Mouse (Mus musculus): Measurements from ENCODE around the gene Gzmb. TPM values are rescaled to one million over a fixed set of nuclear protein-coding genes. Genes with fewer than 3 reads are reported as not detected.
"Not testable (repeated sequence)": the region's sequence is repeated elsewhere in the genome, so short reads cannot be mapped to it uniquely, and the experiment has no call there.

The Gzmb gene
- polyA plus RNA-seq, 1 experiment from 2014 or later, result not detected

GRCm38 (mm10) chr14:56288651-56289050 lies 26.6 kb upstream of the Gzmb start:
- DNase-seq (ENCODE audit: low spot score) (no peak), ATAC-seq (replicated peaks; ENCODE audit: low FRiP score) (no peak)
- Histone ChIP-seq H3K4me2 (ENCODE audit: low read depth, low read length, severe bottlenecking) (no peak overlapping the region), H3K9ac (ENCODE audit: low read length) (no peak overlapping the region), H3K4me3 (ENCODE audit: low read depth, low read length) (no peak overlapping the region), H3K36me3 (ENCODE audit: control insufficient read depth, insufficient read depth, low read length) (no peaks in the 10 kb centered on the region), H3K9me3 (ENCODE audit: control insufficient read depth, low read length) (no peaks in the 10 kb centered on the region), H3K27me3 (ENCODE audit: control insufficient read depth, insufficient read depth, low read length) (no peaks in the 10 kb centered on the region), H3K4me1 (replicated peaks; ENCODE audit: control insufficient read depth, insufficient read depth, low read length) (no peaks in the 10 kb centered on the region), H3K27ac (ENCODE audit: low read depth, low read length) (no peak overlapping the region)
- WGBS, result 68% methylated on average over 5 of the region's 5 CpGs

DNA sequence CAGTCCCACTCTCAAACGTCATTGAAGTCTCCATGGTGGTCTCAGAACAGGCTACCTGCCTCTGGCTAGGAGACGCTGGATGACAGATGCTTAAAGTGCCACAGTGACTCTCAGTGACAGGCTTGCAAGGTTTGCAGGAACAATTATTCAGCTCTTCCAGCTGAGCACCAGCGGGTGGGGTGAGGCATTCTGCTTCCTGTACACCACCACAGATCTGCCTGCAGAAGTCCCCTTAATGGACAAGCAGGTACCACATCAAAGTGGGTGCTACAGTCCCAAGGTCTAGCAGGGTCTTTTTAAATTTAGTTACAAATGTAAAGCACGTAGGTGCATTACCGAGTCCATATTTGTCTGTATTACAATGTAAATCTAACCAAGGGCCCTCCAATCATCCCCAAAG lies 25.7 kb upstream of the Gzmb start:
- H3K4me2 ChIP-seq (ENCODE audit: low read depth, low read length, severe bottlenecking), result no peak overlapping the region
- H3K9me3 ChIP-seq (ENCODE audit: control insufficient read depth, low read length), result no peaks in the 10 kb centered on the region
- no peak for DNase-seq (ENCODE audit: low spot score)
- H3K36me3 ChIP-seq (ENCODE audit: control insufficient read depth, insufficient read depth, low read length), result no peaks in the 10 kb centered on the region
- ATAC-seq (replicated peaks; ENCODE audit: low FRiP score), result no peak
- no peak overlapping the region for H3K9ac ChIP-seq (ENCODE audit: low read length)
- no peak overlapping the region for H3K27ac ChIP-seq (ENCODE audit: low read depth, low read length)
- H3K27me3 ChIP-seq (ENCODE audit: control insufficient read depth, insufficient read depth, low read length), result no peaks in the 10 kb centered on the region
- no peaks in the 10 kb centered on the region for H3K4me1 ChIP-seq (replicated peaks; ENCODE audit: control insufficient read depth, insufficient read depth, low read length)
- H3K4me3 ChIP-seq (ENCODE audit: low read depth, low read length), result no peak overlapping the region
- WGBS, result 72% methylated on average over 5 of the region's 5 CpGs

GRCm38 (mm10) chr14:56284356-56285325 lies 22.6 kb upstream of the Gzmb start:
- H3K4me3 ChIP-seq (ENCODE audit: low read depth, low read length), result no peak overlapping the region
- H3K9me3 ChIP-seq (ENCODE audit: control insufficient read depth, low read length), result no peaks in the 10 kb centered on the region
- no peak overlapping the region for H3K4me2 ChIP-seq (ENCODE audit: low read depth, low read length, severe bottlenecking)
- ATAC-seq (replicated peaks; ENCODE audit: low FRiP score), result no peak
- H3K36me3 ChIP-seq (ENCODE audit: control insufficient read depth, insufficient read depth, low read length), result no peaks in the 10 kb centered on the region
- H3K27me3 ChIP-seq (ENCODE audit: control insufficient read depth, insufficient read depth, low read length), result no peaks in the 10 kb centered on the region
- no peaks in the 10 kb centered on the region for H3K4me1 ChIP-seq (replicated peaks; ENCODE audit: control insufficient read depth, insufficient read depth, low read length)
- 89% methylated on average over 6 of the region's 6 CpGs for WGBS
- no peak for DNase-seq (ENCODE audit: low spot score)
- no peak overlapping the region for H3K27ac ChIP-seq (ENCODE audit: low read depth, low read length)
- no peak overlapping the region for H3K9ac ChIP-seq (ENCODE audit: low read length)

DNA sequence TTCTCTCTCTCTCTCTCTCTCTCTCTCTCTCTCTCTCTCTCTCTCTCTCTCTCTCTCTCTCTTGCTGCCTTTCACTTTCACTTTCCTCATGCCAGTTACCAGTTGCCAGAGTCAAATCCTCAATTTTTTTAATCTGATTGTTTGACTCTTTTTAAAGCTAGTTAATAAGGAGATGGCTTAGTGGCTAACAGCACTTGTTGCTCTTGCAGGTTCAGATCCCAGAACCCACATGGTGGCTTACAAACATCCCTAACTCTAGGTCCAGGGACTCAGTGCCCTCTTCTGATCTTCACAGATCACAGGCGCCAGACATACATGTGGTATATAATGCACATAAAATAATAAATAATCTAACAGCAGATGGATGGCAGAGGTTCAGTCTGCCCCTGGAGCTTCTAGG lies 21.8 kb upstream of the Gzmb start:
- no peaks in the 10 kb centered on the region for H3K36me3 ChIP-seq (ENCODE audit: control insufficient read depth, insufficient read depth, low read length)
- no peaks in the 10 kb centered on the region for H3K27me3 ChIP-seq (ENCODE audit: control insufficient read depth, insufficient read depth, low read length)
- no peak overlapping the region for H3K9ac ChIP-seq (ENCODE audit: low read length)
- no peak overlapping the region for H3K4me2 ChIP-seq (ENCODE audit: low read depth, low read length, severe bottlenecking)
- H3K9me3 ChIP-seq (ENCODE audit: control insufficient read depth, low read length), result no peaks in the 10 kb centered on the region
- no peak overlapping the region for H3K4me3 ChIP-seq (ENCODE audit: low read depth, low read length)
- H3K4me1 ChIP-seq (replicated peaks; ENCODE audit: control insufficient read depth, insufficient read depth, low read length), result no peaks in the 10 kb centered on the region
- no peak for DNase-seq (ENCODE audit: low spot score)
- no peak for ATAC-seq (replicated peaks; ENCODE audit: low FRiP score)
- no peak overlapping the region for H3K27ac ChIP-seq (ENCODE audit: low read depth, low read length)
- WGBS, result 97% methylated on average over 1 of the region's 1 CpGs

DNA sequence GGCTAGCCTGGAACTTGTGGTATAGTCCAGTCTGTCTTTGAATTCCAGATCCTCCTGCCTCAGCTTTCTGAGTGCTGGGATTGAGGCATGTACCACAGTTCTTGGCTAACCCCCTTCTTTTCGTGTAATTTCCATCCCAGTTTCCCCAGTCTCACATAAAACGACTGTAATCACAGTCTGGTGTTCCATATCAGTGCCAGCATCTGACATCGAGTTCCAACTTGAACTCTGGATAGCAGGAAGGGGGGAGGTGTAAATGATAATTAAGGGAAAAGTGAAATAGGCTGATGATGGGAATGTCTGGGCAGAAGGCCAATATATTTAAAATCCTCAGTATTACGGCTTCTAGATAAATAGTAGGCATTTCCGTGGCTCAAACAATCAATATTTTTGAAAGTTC lies 19.0 kb upstream of the Gzmb start:
- Histone ChIP-seq H3K9ac (ENCODE audit: low read length) (no peak overlapping the region), H3K4me3 (ENCODE audit: low read depth, low read length) (no peak overlapping the region), H3K27me3 (ENCODE audit: control insufficient read depth, insufficient read depth, low read length) (no peaks in the 10 kb centered on the region), H3K9me3 (ENCODE audit: control insufficient read depth, low read length) (no peaks in the 10 kb centered on the region), H3K27ac (ENCODE audit: low read depth, low read length) (no peak overlapping the region), H3K4me2 (ENCODE audit: low read depth, low read length, severe bottlenecking) (no peak overlapping the region), H3K4me1 (replicated peaks; ENCODE audit: control insufficient read depth, insufficient read depth, low read length) (no peaks in the 10 kb centered on the region), H3K36me3 (ENCODE audit: control insufficient read depth, insufficient read depth, low read length) (no peaks in the 10 kb centered on the region)
- WGBS, result 85% methylated on average over 5 of the region's 5 CpGs
- no peak for DNase-seq (ENCODE audit: low spot score)
- ATAC-seq (replicated peaks; ENCODE audit: low FRiP score), result no peak

DNA sequence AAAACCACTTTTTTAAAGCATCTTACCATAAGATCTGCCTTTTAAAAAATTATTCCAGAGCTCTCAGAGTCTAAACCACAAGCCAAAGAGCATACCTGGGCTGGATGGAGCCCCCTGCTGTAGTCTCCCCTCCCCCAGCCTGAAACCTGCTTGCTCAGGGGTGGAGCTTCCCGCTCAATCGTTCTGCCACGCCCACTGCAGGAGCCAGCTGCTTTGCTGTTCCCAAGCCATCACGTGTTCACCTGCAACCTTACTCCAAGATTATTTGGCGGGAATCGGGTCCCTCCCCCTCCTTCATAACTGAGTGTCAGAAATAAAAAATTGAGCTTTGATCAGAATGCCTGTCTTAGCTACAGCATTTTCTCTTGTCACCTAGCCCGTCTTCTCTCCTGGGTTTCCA lies 16.6 kb upstream of the Gzmb start:
- not testable (repeated sequence) for H3K9ac ChIP-seq (ENCODE audit: low read length); H3K4me1 ChIP-seq (replicated peaks; ENCODE audit: control insufficient read depth, insufficient read depth, low read length); H3K27me3 ChIP-seq (ENCODE audit: control insufficient read depth, insufficient read depth, low read length); H3K4me3 ChIP-seq (ENCODE audit: low read depth, low read length); H3K9me3 ChIP-seq (ENCODE audit: control insufficient read depth, low read length); DNase-seq (ENCODE audit: low spot score); H3K36me3 ChIP-seq (ENCODE audit: control insufficient read depth, insufficient read depth, low read length); ATAC-seq (replicated peaks; ENCODE audit: low FRiP score); H3K4me2 ChIP-seq (ENCODE audit: low read depth, low read length, severe bottlenecking); H3K27ac ChIP-seq (ENCODE audit: low read depth, low read length)
- WGBS, result 52% methylated on average over 7 of the region's 7 CpGs

GRCm38 (mm10) chr14:56276096-56276495 lies 14.0 kb upstream of the Gzmb start:
- DNase-seq (ENCODE audit: low spot score); H3K36me3 ChIP-seq (ENCODE audit: control insufficient read depth, insufficient read depth, low read length); H3K4me3 ChIP-seq (ENCODE audit: low read depth, low read length); H3K4me1 ChIP-seq (replicated peaks; ENCODE audit: control insufficient read depth, insufficient read depth, low read length); H3K9me3 ChIP-seq (ENCODE audit: control insufficient read depth, low read length); ATAC-seq (replicated peaks; ENCODE audit: low FRiP score); H3K4me2 ChIP-seq (ENCODE audit: low read depth, low read length, severe bottlenecking); H3K27me3 ChIP-seq (ENCODE audit: control insufficient read depth, insufficient read depth, low read length); H3K9ac ChIP-seq (ENCODE audit: low read length); H3K27ac ChIP-seq (ENCODE audit: low read depth, low read length): not testable (repeated sequence)
- WGBS, result 82% methylated on average over 7 of the region's 7 CpGs

DNA sequence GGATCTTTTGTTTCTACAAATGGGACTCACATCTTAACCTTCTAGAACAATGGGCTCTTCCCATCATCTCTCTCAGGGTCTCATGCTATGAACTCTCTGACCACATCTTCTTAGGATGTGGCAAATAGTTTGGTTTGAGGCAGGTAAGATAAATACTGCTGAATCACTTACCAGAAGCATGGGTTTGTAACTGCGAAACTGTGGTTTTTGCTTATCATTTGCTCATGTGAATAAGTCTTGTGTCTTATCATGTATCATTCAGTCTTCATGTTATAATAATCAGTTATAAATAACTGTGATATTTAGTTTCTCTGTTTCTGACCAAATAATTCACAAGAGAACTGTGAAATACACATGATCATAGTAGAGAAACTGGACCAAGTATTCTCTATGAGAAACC lies 4.0 kb upstream of the Gzmb start:
- H3K9me3 ChIP-seq (ENCODE audit: control insufficient read depth, low read length), result no peaks in the 10 kb centered on the region
- ATAC-seq (replicated peaks; ENCODE audit: low FRiP score) (no peak), DNase-seq (ENCODE audit: low spot score) (no peak)
- H3K36me3 ChIP-seq (ENCODE audit: control insufficient read depth, insufficient read depth, low read length), result no peaks in the 10 kb centered on the region
- H3K4me1 ChIP-seq (replicated peaks; ENCODE audit: control insufficient read depth, insufficient read depth, low read length), result no peaks in the 10 kb centered on the region
- WGBS, result 88% methylated on average over 1 of the region's 1 CpGs
- no peak overlapping the region for H3K4me3 ChIP-seq (ENCODE audit: low read depth, low read length)
- H3K27ac ChIP-seq (ENCODE audit: low read depth, low read length), result no peak overlapping the region
- H3K9ac ChIP-seq (ENCODE audit: low read length), result no peak overlapping the region
- H3K4me2 ChIP-seq (ENCODE audit: low read depth, low read length, severe bottlenecking), result no peak overlapping the region
- H3K27me3 ChIP-seq (ENCODE audit: control insufficient read depth, insufficient read depth, low read length), result no peaks in the 10 kb centered on the region

DNA sequence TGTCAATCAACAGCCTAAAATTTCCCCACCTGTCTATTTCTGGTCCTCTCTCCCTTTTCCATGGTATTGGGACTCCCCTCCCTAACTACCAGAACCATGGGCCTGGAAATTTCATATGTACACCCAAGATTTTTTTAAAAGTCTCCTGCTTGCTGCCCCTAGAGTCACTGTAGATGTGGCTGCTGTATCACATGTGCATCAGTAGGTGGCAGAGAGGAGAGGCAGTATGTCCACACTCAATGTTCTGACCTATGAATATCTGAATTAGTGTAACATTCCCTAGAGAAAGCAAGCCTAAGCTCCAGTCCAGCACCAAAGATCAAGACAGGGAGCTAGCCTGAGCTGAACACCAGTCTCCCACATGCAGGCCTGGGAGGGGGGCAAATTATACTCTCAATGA lies 21.7 kb downstream of the Gzmb start:
- Histone ChIP-seq H3K27me3 (ENCODE audit: control insufficient read depth, insufficient read depth, low read length) (no peaks in the 10 kb centered on the region), H3K9ac (ENCODE audit: low read length) (no peak overlapping the region), H3K27ac (ENCODE audit: low read depth, low read length) (no peak overlapping the region), H3K4me3 (ENCODE audit: low read depth, low read length) (no peak overlapping the region), H3K36me3 (ENCODE audit: control insufficient read depth, insufficient read depth, low read length) (no peaks in the 10 kb centered on the region), H3K4me2 (ENCODE audit: low read depth, low read length, severe bottlenecking) (no peak overlapping the region), H3K4me1 (replicated peaks; ENCODE audit: control insufficient read depth, insufficient read depth, low read length) (no peaks in the 10 kb centered on the region), H3K9me3 (ENCODE audit: control insufficient read depth, low read length) (no peaks in the 10 kb centered on the region)
- DNase-seq (ENCODE audit: low spot score) (no peak), ATAC-seq (replicated peaks; ENCODE audit: low FRiP score) (no peak)

Measured in forebrain, embryonic 11.5 days (tissue).